Mouse (Mus musculus) E14TG2a.4 (cell line): ENCODE data around the gene Cdh12.

ENCODE experiments used
- CTCF ChIP-seq: conservative IDR thresholded peaks from 2 replicates; pipeline ENCODE4 v1.5.1; 2014; ENCODE audit warnings: low read length
- NANOG ChIP-seq: IDR thresholded peaks from 2 replicates; pipeline ENCODE4 v1.6.1; 2014; ENCODE audit warnings: borderline replicate concordance, low read length, mixed read lengths
- POU5F1 ChIP-seq: IDR thresholded peaks from 2 replicates; pipeline ENCODE4 v1.6.1; 2014; ENCODE audit warnings: low read length, borderline replicate concordance

DNA sequence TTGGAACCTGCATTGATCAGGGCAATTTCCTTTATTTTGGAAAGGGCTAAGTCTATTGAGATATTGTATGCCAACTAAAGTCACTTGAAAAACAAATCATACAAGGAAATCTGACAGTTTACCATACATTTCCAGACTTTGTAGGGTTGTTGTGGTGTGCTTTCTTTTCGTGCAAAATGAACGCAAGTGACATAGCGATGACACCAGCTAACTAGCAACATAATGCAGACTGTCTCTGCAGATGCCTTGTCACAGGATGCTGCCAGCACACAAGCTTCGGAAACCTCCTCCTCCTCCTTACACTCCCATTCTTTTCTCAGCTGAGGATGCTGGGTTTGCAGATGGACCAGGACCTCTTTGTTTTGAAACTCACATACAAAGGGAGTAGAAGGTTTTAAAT lies 731.1 kb downstream of the Cdh12 start:
- TF ChIP-seq CTCF (no peak), POU5F1 (no peak), NANOG (no peak)
